Mouse (Mus musculus) T-helper 17 cell (primary cell): Measurements from ENCODE around the gene Med8.

Source experiments
- in situ Hi-C, 2 experiments: fragments of 300-600 bp; cut with MboI, MseI; formaldehyde crosslinking; loops; 1 replicate in 1 of 2; 2 replicates in 1 of 2; pipeline ENCODE4 v1.15.1; 2025; ENCODE audit warnings: high pct_unique_total_duplicates in 2 of 2

Med8 gene

DNA sequence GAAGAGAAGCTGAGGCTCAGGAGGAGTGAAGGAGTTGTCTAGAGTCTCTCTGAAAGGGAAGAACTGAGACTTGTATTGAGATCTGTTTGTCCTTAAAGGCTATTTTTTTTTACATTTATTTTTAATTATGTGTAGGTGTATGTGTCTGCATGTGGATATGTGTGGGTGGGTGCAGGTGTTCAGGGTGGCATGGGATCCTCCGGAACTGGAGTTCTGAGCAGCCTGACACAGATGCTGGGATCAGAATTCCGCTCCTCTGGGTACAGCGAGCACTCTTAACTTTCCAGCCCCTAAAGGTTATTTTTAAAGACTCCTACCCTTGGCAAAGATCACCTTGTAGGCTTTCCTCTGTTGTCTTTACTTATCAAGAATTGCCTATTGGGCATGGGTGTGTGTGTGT, 55.8 kb downstream of the Med8 start:
- in situ Hi-C loops, result loop anchor here in 1 of 2 experiments (10.0 kb wide), 1 partner anchor 1630 kb away; no protein-coding TSS in a partner anchor
